Mouse (Mus musculus): ENCODE measurements around the gene Clic5.

- TF ChIP-seq POLR2A (IDR thresholded peaks at IDR 0.05; ENCODE audit: extremely low read depth, insufficient read depth, low read length) (no peak), CTCF (IDR thresholded peaks at IDR 0.05; ENCODE audit: low read depth, low read length) (no peak)
Measured at GRCm38 (mm10) chr17:44155204-44155603, 33.2 kb upstream of the Clic5 start.
